Mouse (Mus musculus) heart, postnatal 36 days (tissue): ENCODE results near the gene Ccdc6. TPM values are rescaled to one million over a fixed set of nuclear protein-coding genes. Genes with fewer than 3 reads are reported as not detected.

Experiments used
- DNase-seq, 2 experiments: peaks; one replicate each; pipeline ENCODE4 v3.0.0; 2021 to 2022
- intact Hi-C: fragments of 180-260 bp; cut with DNase I; formaldehyde crosslinking; loops from one replicate; pipeline ENCODE4 v1.15.1; 2025
- total RNA-seq, 2 experiments: library from RNA; stranded (reverse); gene quantifications; 2 replicates each; pipeline ENCODE4 v1.2.3; 2021

The Ccdc6 gene
- 10 to 100 TPM; 27.7 to 29.3 TPM for total RNA-seq

GRCm38 (mm10) chr10:70096366-70097188 lies at the start of gene Ccdc6:
Gene Ccdc6 (plus strand): TSS chr10:70097121.
- intact Hi-C loops = loop anchor here (2.0 to 5.0 kb wide), 5 partner anchors 56 to 346 kb away; partner anchors contain the start of gene Fam13c
- DNase-seq = peak; percentile 89 to 91

DNA sequence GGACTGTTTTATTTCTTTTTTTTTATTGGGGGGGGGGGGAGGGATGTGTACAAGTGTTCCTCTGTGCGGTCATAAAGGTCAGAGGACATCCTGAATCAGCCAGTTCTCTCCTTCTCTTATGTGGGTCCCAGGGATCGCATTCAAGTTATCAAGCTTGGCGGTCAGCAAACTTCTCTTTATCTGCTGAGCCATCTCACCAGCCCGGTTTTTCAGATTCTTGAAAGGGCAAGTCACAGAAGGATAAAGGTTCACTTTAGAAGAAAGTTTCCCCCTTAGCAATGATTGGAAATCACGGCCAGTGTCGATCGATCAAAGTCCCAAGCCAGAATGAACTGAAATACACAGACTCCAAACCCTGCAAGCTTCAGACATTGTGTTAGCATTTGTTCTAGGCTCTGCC lies 47.1 kb upstream of the Ccdc6 start:
- DNase-seq = no peak
- intact Hi-C loops = no loop called here

- intact Hi-C loops = no loop called here
- DNase-seq = no peak
Observed at GRCm38 (mm10) chr10:70055291-70055690, 41.6 kb upstream of the Ccdc6 start.

DNA sequence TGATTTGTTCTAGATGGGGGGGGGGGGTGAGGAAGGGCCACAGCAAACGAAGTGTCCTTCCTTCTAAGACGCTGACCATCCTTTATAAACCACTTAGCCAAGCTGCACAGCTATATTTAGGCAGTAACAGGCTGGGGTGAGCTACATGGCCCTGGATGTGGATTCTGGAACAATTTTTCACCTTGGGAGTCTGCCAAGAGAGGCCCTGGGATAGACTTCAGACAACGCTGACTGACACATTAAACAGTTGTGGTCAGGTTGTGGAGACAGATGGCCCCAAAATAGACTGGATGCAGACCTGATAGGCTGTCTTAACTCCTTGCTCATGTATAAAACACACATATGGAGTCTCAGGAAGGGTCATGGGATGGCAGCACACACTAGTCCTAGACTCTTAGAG lies 39.9 kb upstream of the Ccdc6 start:
- peak; percentile 21 to 37 for DNase-seq
- intact Hi-C loops = no loop called here

GRCm38 (mm10) chr10:70060021-70060688 lies 36.8 kb upstream of the Ccdc6 start:
- intact Hi-C loops = no loop called here
- DNase-seq = no peak

DNA sequence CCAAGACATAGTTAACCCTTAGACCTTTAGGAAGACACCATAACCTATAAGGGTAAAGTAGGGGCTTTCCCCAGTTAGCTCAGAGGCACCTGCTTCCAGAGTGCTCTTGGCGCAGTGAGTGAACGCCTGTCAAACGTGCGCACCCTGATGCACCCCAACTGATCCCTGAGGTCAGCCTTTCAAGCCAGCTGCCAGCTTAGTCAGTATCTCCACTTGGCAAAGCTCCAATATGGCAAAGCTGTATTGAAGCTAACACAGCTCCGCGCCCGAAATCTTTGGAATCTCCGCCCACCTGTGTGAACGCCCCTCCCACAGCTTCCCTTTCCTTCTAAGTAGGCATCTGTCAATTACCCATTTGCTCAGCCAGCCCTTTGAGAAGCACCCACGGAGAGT lies 36.2 kb upstream of the Ccdc6 start:
- no peak for DNase-seq
- intact Hi-C loops = no loop called here

GRCm38 (mm10) chr10:70063881-70064555 lies 32.9 kb upstream of the Ccdc6 start:
- intact Hi-C loops = no loop called here
- DNase-seq = no peak

DNA sequence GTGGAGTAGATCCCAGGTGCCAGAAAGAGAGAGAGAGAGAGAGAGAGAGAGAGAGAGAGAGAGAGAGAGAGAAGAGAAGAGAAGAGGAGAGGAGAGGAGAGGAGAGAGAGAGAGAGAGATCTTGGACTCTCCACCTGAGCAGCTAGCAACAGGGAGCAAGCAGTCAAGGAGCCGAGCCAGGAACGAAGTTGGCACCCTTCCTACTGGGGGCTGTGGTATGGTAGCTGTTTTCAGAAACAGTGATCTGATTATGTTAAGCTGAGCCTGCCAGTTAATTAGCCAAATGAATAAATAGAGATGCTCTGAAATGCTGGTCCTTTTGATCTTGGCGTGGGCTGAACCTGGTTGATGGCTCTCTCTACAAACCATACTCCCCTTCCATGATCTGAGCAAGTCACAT lies 31.7 kb upstream of the Ccdc6 start:
- no peak for DNase-seq
- intact Hi-C loops = no loop called here

DNA sequence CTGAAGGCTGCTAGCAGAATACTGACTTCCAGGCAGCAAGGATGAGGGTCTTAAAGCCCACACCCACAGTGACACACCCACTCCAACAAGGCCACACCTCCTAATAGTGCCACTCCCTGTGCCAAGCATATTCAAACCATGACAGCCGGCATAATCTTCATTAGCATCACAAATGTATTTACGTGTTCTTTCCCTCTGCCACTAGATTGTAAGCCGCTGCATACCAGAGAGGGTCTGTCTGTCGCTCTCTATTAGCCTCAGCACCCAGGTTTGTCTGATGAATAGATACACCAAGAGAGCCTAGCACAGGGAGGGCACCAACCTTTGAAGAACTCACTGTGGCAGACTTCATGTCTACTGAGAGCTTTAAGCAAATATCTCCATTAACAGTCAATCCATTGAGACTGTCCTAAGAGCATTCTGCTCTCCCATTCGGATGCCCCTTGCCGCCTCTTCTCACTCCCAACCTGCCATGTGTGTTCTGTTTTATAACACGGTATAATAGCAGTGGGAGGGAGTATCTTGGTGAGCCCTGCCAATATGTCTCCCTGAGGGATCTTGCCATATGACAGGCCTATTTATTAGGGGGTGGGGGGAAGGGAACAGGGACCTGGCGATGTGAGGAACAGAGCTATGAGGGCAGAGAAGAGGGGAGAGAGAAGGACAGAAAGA lies 30.3 kb upstream of the Ccdc6 start:
- intact Hi-C loops = no loop called here
- DNase-seq = no peak

GRCm38 (mm10) chr10:70067169-70068115 lies 29.5 kb upstream of the Ccdc6 start:
- intact Hi-C loops = no loop called here
- no peak for DNase-seq

GRCm38 (mm10) chr10:70069321-70069720 lies 27.6 kb upstream of the Ccdc6 start:
- no peak for DNase-seq
- intact Hi-C loops = no loop called here

DNA sequence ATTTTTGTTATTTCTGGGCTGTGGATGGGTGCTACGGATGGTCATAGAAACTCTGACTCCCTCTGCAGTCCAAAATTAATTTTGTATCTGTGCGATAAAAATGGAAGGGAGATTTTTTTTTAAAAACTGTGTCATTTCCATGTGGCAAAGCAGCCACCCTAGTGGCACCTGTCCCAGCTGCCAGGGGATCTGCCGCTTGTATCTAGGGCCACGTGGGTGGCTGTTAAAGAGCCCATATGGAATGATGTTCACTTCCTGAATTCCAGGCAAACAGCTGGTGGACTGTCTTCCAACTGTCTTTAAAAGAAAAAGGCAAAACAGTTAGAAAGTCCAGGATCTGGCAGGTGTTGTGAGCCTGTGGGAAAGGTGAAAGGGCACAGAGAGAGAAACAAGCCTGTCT lies 25.6 kb upstream of the Ccdc6 start:
- no peak for DNase-seq

DNA sequence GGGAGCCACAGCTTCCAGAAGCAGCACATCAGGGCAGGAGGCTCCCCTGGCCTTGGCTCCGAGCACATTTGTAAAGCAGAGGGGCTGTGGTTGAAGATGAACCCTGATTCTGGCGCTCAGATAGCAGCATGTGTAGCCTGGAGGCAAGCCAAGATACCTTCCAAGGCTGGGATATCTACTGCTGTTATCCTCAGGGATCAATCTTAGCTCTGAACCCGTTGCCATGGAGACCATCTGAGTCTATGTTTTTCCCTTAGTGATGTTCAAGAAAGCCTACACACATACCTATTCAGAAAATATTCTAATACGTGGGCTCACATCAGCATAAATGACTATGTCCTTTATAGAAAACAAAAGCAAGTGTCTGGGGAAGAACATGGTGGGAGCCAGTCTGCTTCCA lies 19.5 kb upstream of the Ccdc6 start:
- intact Hi-C loops = no loop called here

More for the DNA sequence above, 25.6 kb upstream of the Ccdc6 start:
- intact Hi-C loops = no loop called here

DNA sequence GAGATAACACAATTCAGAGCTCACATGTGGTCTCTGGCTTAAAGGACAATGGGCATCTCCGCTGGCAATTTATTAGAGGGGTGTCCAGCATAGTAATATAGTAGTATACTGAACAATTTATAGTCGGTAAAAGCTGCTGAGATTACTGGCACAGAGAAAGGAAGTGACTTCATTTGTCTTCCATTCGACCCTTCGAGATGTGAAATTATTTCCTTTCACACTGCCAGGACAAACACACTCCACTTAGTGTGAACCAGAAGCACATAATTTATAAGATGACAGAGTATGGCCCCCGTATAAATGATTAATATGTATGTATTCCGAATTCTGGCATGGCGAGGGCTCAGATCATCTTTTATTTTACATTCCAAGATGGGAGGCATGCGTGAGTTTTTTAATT lies 16.0 kb upstream of the Ccdc6 start:
- intact Hi-C loops = no loop called here
- no peak for DNase-seq

More for the DNA sequence above, 19.5 kb upstream of the Ccdc6 start:
- DNase-seq = no peak

DNA sequence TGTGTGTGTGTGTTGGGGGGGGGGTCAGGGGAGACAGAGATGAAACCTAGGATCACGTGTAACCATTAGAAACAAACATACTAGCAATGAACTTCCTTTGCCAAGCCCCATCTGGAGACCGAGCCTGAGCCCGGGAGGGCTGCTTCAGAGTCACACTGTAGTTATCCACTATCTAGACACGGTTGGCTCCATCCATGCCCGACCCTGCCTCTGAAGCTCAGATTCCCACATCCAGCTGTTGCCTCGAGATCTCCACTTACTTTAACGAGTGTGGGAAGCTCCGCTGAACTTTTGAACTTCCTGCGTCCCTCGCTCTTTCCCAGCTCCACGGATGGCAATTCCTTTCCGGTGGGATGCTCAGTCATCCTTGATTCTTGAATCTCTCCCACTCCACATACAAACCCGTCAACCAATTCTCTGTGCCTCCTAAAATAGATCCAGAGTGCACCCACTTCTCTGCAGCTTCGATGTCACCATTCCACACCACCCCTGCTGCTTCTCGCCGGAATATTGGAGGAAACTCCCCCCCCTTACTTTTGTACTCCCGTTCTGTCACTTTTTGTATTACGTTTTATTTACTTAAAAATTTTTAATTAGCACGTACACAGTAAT lies 15.3 kb upstream of the Ccdc6 start:
- no peak for DNase-seq
- intact Hi-C loops = no loop called here

DNA sequence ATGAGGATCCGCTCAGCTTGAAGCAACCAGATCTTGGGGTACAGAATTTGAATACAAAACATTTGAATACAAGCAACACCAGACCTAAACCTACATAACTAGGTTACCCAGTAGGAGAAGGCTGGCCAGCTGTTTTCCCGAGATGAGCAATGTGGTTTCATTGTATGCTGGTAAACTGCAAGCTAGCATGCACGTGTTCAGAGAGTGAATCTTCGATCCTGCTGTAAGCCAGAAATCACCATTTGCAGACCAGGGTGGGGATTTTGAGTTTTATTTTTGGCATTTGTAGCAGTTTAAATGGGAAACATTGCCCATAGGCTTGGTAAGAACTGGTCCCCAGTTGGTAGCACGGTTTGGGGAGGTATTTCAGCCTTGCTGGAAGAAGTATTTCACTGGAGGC lies 13.7 kb upstream of the Ccdc6 start:
- no peak for DNase-seq
- intact Hi-C loops = no loop called here

GRCm38 (mm10) chr10:70085256-70085961 lies 11.5 kb upstream of the Ccdc6 start:
- intact Hi-C loops = no loop called here
- no peak for DNase-seq

GRCm38 (mm10) chr10:70088788-70089187 lies 8.1 kb upstream of the Ccdc6 start:
- no peak for DNase-seq
- intact Hi-C loops = no loop called here
